Mouse (Mus musculus) liver, adult (tissue): ENCODE data around the gene Nthl1.

Experiments used
- GATA4 ChIP-seq: IDR thresholded peaks from 2 replicates; pipeline ENCODE4 v1.6.1; 2014; ENCODE audit warnings: mild to moderate bottlenecking, low read length; ENCODE audit not compliant: insufficient replicate concordance

The Nthl1 gene

GRCm38 (mm10) chr17:24640119-24640518 is 7.6 kb downstream of the Nthl1 start:
- no peak for TF ChIP-seq GATA4

GRCm38 (mm10) chr17:24640581-24640980 is 8.1 kb downstream of the Nthl1 start:
- TF ChIP-seq GATA4: no peak

- TF ChIP-seq GATA4: no peak
Measured at GRCm38 (mm10) chr17:24641944-24642343, 9.5 kb downstream of the Nthl1 start.

- no peak for TF ChIP-seq GATA4
Measured at GRCm38 (mm10) chr17:24642791-24643343, 10.4 kb downstream of the Nthl1 start.

- TF ChIP-seq GATA4: no peak
Measured at GRCm38 (mm10) chr17:24644030-24644715, 11.7 kb downstream of the Nthl1 start.

- TF ChIP-seq GATA4: no peak; the same call in 1 of the 2 replicates
Measured at GRCm38 (mm10) chr17:24644875-24645721, 12.6 kb downstream of the Nthl1 start.

- TF ChIP-seq GATA4: peak; percentile 51; the same call in 1 of the 2 replicates
Measured at GRCm38 (mm10) chr17:24645916-24646315, 13.4 kb downstream of the Nthl1 start.

GRCm38 (mm10) chr17:24646381-24646780 is 13.9 kb downstream of the Nthl1 start:
- no peak for TF ChIP-seq GATA4

GRCm38 (mm10) chr17:24647493-24647892 is 15.0 kb downstream of the Nthl1 start:
- TF ChIP-seq GATA4: no peak

GRCm38 (mm10) chr17:24648731-24649377 is 16.4 kb downstream of the Nthl1 start:
- no peak for TF ChIP-seq GATA4

- TF ChIP-seq GATA4: no peak
Measured at GRCm38 (mm10) chr17:24649581-24650069, 17.1 kb downstream of the Nthl1 start.

- no peak for TF ChIP-seq GATA4
Measured at GRCm38 (mm10) chr17:24650070-24650616, 17.7 kb downstream of the Nthl1 start, which contains the start of gene Slc9a3r2. Gene Slc9a3r2 (minus strand): TSS chr17:24650327.

- no peak for TF ChIP-seq GATA4
Measured at GRCm38 (mm10) chr17:24650766-24651165, 18.3 kb downstream of the Nthl1 start.

GRCm38 (mm10) chr17:24651835-24652234 is 19.4 kb downstream of the Nthl1 start:
- TF ChIP-seq GATA4: no peak
